Comparison of ENCODE assay signal across 8 mouse cellular contexts in genomic region chr1:171064491-171065242, GRCm38 (mm10). TPM values are rescaled to one million over a fixed set of nuclear protein-coding genes. Genes with fewer than 3 reads are reported as not detected.
DNase-seq lines count a peak whose midpoint lies in the region; ATAC-seq lines count a peak whose summit lies in the region.
"Not testable (repeated sequence)": the region's sequence is repeated elsewhere in the genome, so short reads cannot be mapped to it uniquely, and the experiment has no call there.

Fcgr3 (minus strand) TSS chr1:171064935.

- peak within 1 kb of the TSS; percentile 38 for H3K4me3 ChIP-seq in intestine, embryonic 15.5 days (replicated peaks)

- 0 out of 2 replicates have a peak within 1 kb of the TSS, but pooled peaks have one; percentile 0 for H3K9ac ChIP-seq in intestine, embryonic 15.5 days

- peaks cover 22% of the 10 kb centered on the region for H3K27me3 ChIP-seq in intestine, embryonic 15.5 days (replicated peaks)

- ATAC-seq in intestine, embryonic 15.5 days: peak; percentile 75
- ATAC-seq in megakaryocyte-erythroid progenitor cell, adult 5-6 weeks (replicated peaks; ENCODE audit: low FRiP score, low TSS enrichment, poor library complexity, severe bottlenecking): peak; percentile 45

- DNase-seq in adrenal gland, adult 8-10 months: peak; percentile 77
- DNase-seq in embryo, embryonic 11.5 days (ENCODE audit: low read depth, low spot score): peak; percentile 79
- DNase-seq in gastrocnemius, postnatal 36 days: peak; percentile 61 to 88
- DNase-seq in left cerebral cortex, postnatal 25 days (ENCODE audit: low spot score in 2 of 2): peak; percentile 75 to 85
- peak; percentile 80 for DNase-seq in right cerebral cortex, postnatal 14 days
- peak; percentile 86 for DNase-seq in urinary bladder, postnatal 25 days (ENCODE audit: low spot score)

- H3K4me2 ChIP-seq in intestine, embryonic 15.5 days (replicated peaks): peak within 1 kb of the TSS; percentile 63

- H3K9me3 ChIP-seq in intestine, embryonic 15.5 days: not testable (repeated sequence)

- not testable (repeated sequence) for H3K27ac ChIP-seq in intestine, embryonic 15.5 days

- WGBS in intestine, embryonic 15.5 days: 1% methylated on average over 43 of the region's 75 CpGs

- intact Hi-C loops in gastrocnemius, postnatal 36 days (cut with DNase I); left cerebral cortex, postnatal 25 days (cut with DNase I): not testable (repeated sequence)

- not testable (repeated sequence) for H3K4me1 ChIP-seq in intestine, embryonic 15.5 days (replicated peaks)

- not testable (repeated sequence) for H3K36me3 ChIP-seq in intestine, embryonic 15.5 days

RNA-seq across cellular contexts. Expression of gene Fcgr3, which starts in this region (rescaled TPM):
- 10 to 100 TPM; 11.4 to 29.7 (median 23.1) TPM for total RNA-seq in adrenal gland, adult 8-10 months (2022)
- 1 to 10 TPM; 2.6 to 4.6 TPM for total RNA-seq in gastrocnemius, postnatal 36 days (2021)
- 14.0 and 14.7 TPM in 2 replicates for polyA plus RNA-seq in intestine, embryonic 15.5 days (2015; fragmentation: Nextera tagmentation; extraction: Ambion mirVana)
- 10 to 100 TPM; 13.8 TPM for total RNA-seq in left cerebral cortex, postnatal 25 days (2021)
- total RNA-seq in megakaryocyte-erythroid progenitor cell, adult 5-6 weeks (2014; fragmentation: Nextera tagmentation): 1.4 and 6.3 TPM in 2 replicates
- total RNA-seq in megakaryocyte-erythroid progenitor cell, adult 5-6 weeks (2017): 1.9 and 2.2 TPM in 2 replicates
